Mouse (Mus musculus) cerebellum, adult 8-10 months (tissue): Measurements from ENCODE around the gene Pkmyt1.

Experiments used
- DNase-seq: peaks from one replicate; pipeline ENCODE4 v3.0.0; 2022

The Pkmyt1 gene

GRCm38 (mm10) chr17:23725999-23726757, at the start of gene Pkmyt1:
Gene Pkmyt1 (plus strand): TSS chr17:23726336.
- peak; percentile 94 for DNase-seq

GRCm38 (mm10) chr17:23676473-23677031, 49.6 kb upstream of the Pkmyt1 start:
- DNase-seq: peak; percentile 68

- DNase-seq: peak; percentile 84
These were observed 48.9 kb upstream of the Pkmyt1 start, which contains the start of gene Tnfrsf12a for GRCm38 (mm10) chr17:23677236-23677679. Gene Tnfrsf12a (minus strand): TSS chr17:23677468.

GRCm38 (mm10) chr17:23679127-23679835, 46.9 kb upstream of the Pkmyt1 start, which contains the start of gene Cldn6:
Gene Cldn6 (plus strand): TSS chr17:23679249.
- no peak for DNase-seq

GRCm38 (mm10) chr17:23680336-23680735, 45.8 kb upstream of the Pkmyt1 start:
- DNase-seq: no peak

GRCm38 (mm10) chr17:23681086-23681485, 45.0 kb upstream of the Pkmyt1 start:
- DNase-seq: no peak

- no peak for DNase-seq
These were observed 44.0 kb upstream of the Pkmyt1 start for GRCm38 (mm10) chr17:23682092-23682491.

GRCm38 (mm10) chr17:23682530-23682929, 43.6 kb upstream of the Pkmyt1 start:
- no peak for DNase-seq

- no peak for DNase-seq
These were observed 42.9 kb upstream of the Pkmyt1 start for GRCm38 (mm10) chr17:23683226-23683625.

- DNase-seq: no peak
These were observed 42.1 kb upstream of the Pkmyt1 start, which contains the start of gene Cldn9 for GRCm38 (mm10) chr17:23683856-23684672. Gene Cldn9 (minus strand): TSS chr17:23684026.

GRCm38 (mm10) chr17:23694491-23694890, 31.6 kb upstream of the Pkmyt1 start:
- no peak for DNase-seq

- no peak for DNase-seq
These were observed 30.3 kb upstream of the Pkmyt1 start for GRCm38 (mm10) chr17:23695801-23696200.

- DNase-seq: peak; percentile 54
These were observed 26.7 kb upstream of the Pkmyt1 start for GRCm38 (mm10) chr17:23699131-23700077.

- peak; percentile 92 for DNase-seq
These were observed 26.1 kb upstream of the Pkmyt1 start for GRCm38 (mm10) chr17:23700079-23700478.

- DNase-seq: no peak
These were observed 22.8 kb upstream of the Pkmyt1 start for GRCm38 (mm10) chr17:23703301-23703700.

GRCm38 (mm10) chr17:23704741-23705140, 21.4 kb upstream of the Pkmyt1 start:
- DNase-seq: no peak

- no peak for DNase-seq
These were observed 20.5 kb upstream of the Pkmyt1 start for GRCm38 (mm10) chr17:23705525-23706104.

GRCm38 (mm10) chr17:23706212-23706611, 19.9 kb upstream of the Pkmyt1 start:
- DNase-seq: peak; percentile 80

- DNase-seq: no peak
These were observed 9.1 kb upstream of the Pkmyt1 start for GRCm38 (mm10) chr17:23717003-23717402.

- DNase-seq: no peak
These were observed 6.7 kb upstream of the Pkmyt1 start for GRCm38 (mm10) chr17:23719455-23719854.

GRCm38 (mm10) chr17:23721886-23722285, 4.2 kb upstream of the Pkmyt1 start:
- DNase-seq: no peak
